Mouse (Mus musculus): ENCODE measurements around the gene Gm36028.

- TF ChIP-seq CTCF (IDR thresholded peaks at IDR 0.05; ENCODE audit: low read depth, low read length) (no peak), POLR2A (IDR thresholded peaks at IDR 0.05; ENCODE audit: insufficient read depth, low read length) (no peak), EP300 (IDR thresholded peaks at IDR 0.05; ENCODE audit: insufficient read depth, low read depth, low read length) (no peak)
These were observed at the start of gene Gm36028 for GRCm38 (mm10) chr16:37861029-37861428.

Measured in ES-Bruce4 (cell line).